Mouse (Mus musculus): ENCODE results near the gene Hdac9.

Hdac9 gene

GRCm38 (mm10) chr12:34594167-34594793 is 322.6 kb downstream of the Hdac9 start:
- no peak for DNase-seq (ENCODE audit: low spot score)

GRCm38 (mm10) chr12:34587171-34587570 is 329.7 kb downstream of the Hdac9 start:
- no peak for DNase-seq (ENCODE audit: low spot score)

- DNase-seq (ENCODE audit: low spot score), result no peak
Measured at GRCm38 (mm10) chr12:34582522-34582921, 334.4 kb downstream of the Hdac9 start.

- no peak for DNase-seq (ENCODE audit: low spot score)
Measured at GRCm38 (mm10) chr12:34579220-34579619, 337.7 kb downstream of the Hdac9 start.

- DNase-seq (ENCODE audit: low spot score), result no peak
Measured at GRCm38 (mm10) chr12:34571069-34571468, 345.8 kb downstream of the Hdac9 start.

GRCm38 (mm10) chr12:34569472-34569871 is 347.4 kb downstream of the Hdac9 start:
- DNase-seq (ENCODE audit: low spot score), result no peak

- DNase-seq (ENCODE audit: low spot score), result no peak
Measured at GRCm38 (mm10) chr12:34569052-34569451, 347.8 kb downstream of the Hdac9 start.

- DNase-seq (ENCODE audit: low spot score), result no peak
Measured at GRCm38 (mm10) chr12:34562331-34562730, 354.6 kb downstream of the Hdac9 start.

- DNase-seq (ENCODE audit: low spot score), result no peak
Measured at GRCm38 (mm10) chr12:34559001-34559400, 357.9 kb downstream of the Hdac9 start.

- no peak for DNase-seq (ENCODE audit: low spot score)
Measured at GRCm38 (mm10) chr12:34554803-34555202, 362.1 kb downstream of the Hdac9 start.

GRCm38 (mm10) chr12:34550268-34550667 is 366.6 kb downstream of the Hdac9 start:
- DNase-seq (ENCODE audit: low spot score), result no peak

- no peak for DNase-seq (ENCODE audit: low spot score)
Measured at GRCm38 (mm10) chr12:34529165-34529545, 387.7 kb downstream of the Hdac9 start.

- DNase-seq (ENCODE audit: low spot score), result no peak
Measured at GRCm38 (mm10) chr12:34528201-34529164, 388.4 kb downstream of the Hdac9 start.

- DNase-seq (ENCODE audit: low spot score), result no peak
Measured at GRCm38 (mm10) chr12:34527761-34528160, 389.1 kb downstream of the Hdac9 start.

- no peak for DNase-seq (ENCODE audit: low spot score)
Measured at GRCm38 (mm10) chr12:34521468-34521867, 395.4 kb downstream of the Hdac9 start.

- DNase-seq (ENCODE audit: low spot score), result no peak
Measured at GRCm38 (mm10) chr12:34516769-34517562, 399.9 kb downstream of the Hdac9 start.

GRCm38 (mm10) chr12:34506345-34506744 is 410.6 kb downstream of the Hdac9 start:
- DNase-seq (ENCODE audit: low spot score), result no peak

GRCm38 (mm10) chr12:34498751-34499626 is 417.9 kb downstream of the Hdac9 start:
- DNase-seq (ENCODE audit: low spot score), result no peak

GRCm38 (mm10) chr12:34498331-34498730 is 418.6 kb downstream of the Hdac9 start:
- DNase-seq (ENCODE audit: low spot score), result no peak

- no peak for DNase-seq (ENCODE audit: low spot score)
Measured at GRCm38 (mm10) chr12:34497702-34498101, 419.2 kb downstream of the Hdac9 start.

GRCm38 (mm10) chr12:34495940-34496339 is 421.0 kb downstream of the Hdac9 start:
- DNase-seq (ENCODE audit: low spot score), result no peak
